ENCODE assay signal across 8 mouse cellular contexts in genomic region chr10:122983579-122984530, GRCm38 (mm10).
DNase-seq lines count a peak whose midpoint lies in the region; ATAC-seq and TF ChIP-seq lines count a peak whose summit lies in the region.

No protein-coding gene starts in this region.

- H3K27me3 ChIP-seq in cerebellum, adult 2 months (ENCODE audit: control insufficient read depth, insufficient read depth, low read length): no peaks in the 10 kb centered on the region
- no peaks in the 10 kb centered on the region for H3K27me3 ChIP-seq in forebrain, embryonic 11.5 days (ENCODE audit: control insufficient read depth, insufficient read depth, low read length)
- H3K27me3 ChIP-seq in limb, embryonic 15.5 days: no peaks in the 10 kb centered on the region

- peak overlapping the region; percentile 100 for H3K9ac ChIP-seq in forebrain, embryonic 11.5 days (ENCODE audit: low read length)
- H3K9ac ChIP-seq in limb, embryonic 15.5 days: peak overlapping the region; percentile 99

- H3K36me3 ChIP-seq in forebrain, embryonic 11.5 days (ENCODE audit: control insufficient read depth, insufficient read depth, low read length): peaks cover 4% of the 10 kb centered on the region; the same call in 1 of the 2 replicates
- H3K36me3 ChIP-seq in limb, embryonic 15.5 days: peaks cover 28% of the 10 kb centered on the region

- no peak for TF ChIP-seq POLR2A in cerebellum, adult 2 months (IDR thresholded peaks at IDR 0.05; ENCODE audit: borderline replicate concordance, insufficient read depth, low read length)

- H3K4me3 ChIP-seq in cerebellum, adult 2 months (replicated peaks; ENCODE audit: insufficient read depth, low read depth, low read length): peak overlapping the region; percentile 79
- peak overlapping the region; percentile 89 for H3K4me3 ChIP-seq in forebrain, embryonic 11.5 days (ENCODE audit: low read depth, low read length)
- peak overlapping the region; percentile 89 for H3K4me3 ChIP-seq in limb, embryonic 15.5 days

- no peaks in the 10 kb centered on the region for H3K9me3 ChIP-seq in forebrain, embryonic 11.5 days (ENCODE audit: control insufficient read depth, low read length)
- no peaks in the 10 kb centered on the region for H3K9me3 ChIP-seq in limb, embryonic 15.5 days

- no peak for TF ChIP-seq CTCF in cerebellum, adult 2 months (IDR thresholded peaks at IDR 0.05; ENCODE audit: borderline replicate concordance, insufficient read depth, low read depth, low read length)

- no peak for ATAC-seq in forebrain, embryonic 11.5 days (replicated peaks; ENCODE audit: low FRiP score)
- no peak for ATAC-seq in limb, embryonic 15.5 days (ENCODE audit: insufficient number of reproducible peaks, low FRiP score, low TSS enrichment, low read depth)

- no peak overlapping the region for H3K27ac ChIP-seq in cerebellum, adult 2 months (ENCODE audit: insufficient read depth, low read length)
- H3K27ac ChIP-seq in forebrain, embryonic 11.5 days (ENCODE audit: low read depth, low read length): peak overlapping the region; percentile 34; the same call in 1 of the 2 replicates
- H3K27ac ChIP-seq in limb, embryonic 15.5 days: peak overlapping the region; percentile 100

- DNase-seq in cerebellum, adult 2 months: no peak
- DNase-seq in cerebellum, postnatal 36 days: no peak
- DNase-seq in 3T3-L1 (ENCODE audit: low read depth, low spot score): peak; percentile 56
- DNase-seq in forebrain, embryonic 11.5 days (ENCODE audit: low spot score): peak; percentile 36
- no peak for DNase-seq in thymus, adult 18-20 months
- no peak for DNase-seq in T-cell, adult 2 months (ENCODE audit: low spot score)
- no peak for DNase-seq in cerebellum, adult 8-10 months

- H3K4me2 ChIP-seq in forebrain, embryonic 11.5 days (ENCODE audit: low read depth, low read length, severe bottlenecking): peak overlapping the region; percentile 83
- H3K4me2 ChIP-seq in limb, embryonic 15.5 days: peak overlapping the region; percentile 48

- peaks cover 4% of the 10 kb centered on the region; the same call in 1 of the 2 replicates for H3K4me1 ChIP-seq in cerebellum, adult 2 months (ENCODE audit: control insufficient read depth, insufficient read depth, low read length)
- H3K4me1 ChIP-seq in forebrain, embryonic 11.5 days (replicated peaks; ENCODE audit: control insufficient read depth, insufficient read depth, low read length): no peaks in the 10 kb centered on the region
- peaks cover 17% of the 10 kb centered on the region for H3K4me1 ChIP-seq in limb, embryonic 15.5 days

- WGBS in cerebellum, adult 2 months: 14% methylated on average over 10 of the region's 10 CpGs
- WGBS in forebrain, embryonic 11.5 days: 52% methylated on average over 10 of the region's 10 CpGs
- WGBS in limb, embryonic 15.5 days: 19% methylated on average over 10 of the region's 10 CpGs

Comparison
In these comparisons a context has a peak if more than half of its experiments do, and no peak if none do; other contexts are left out.
1. DNase-seq: peak in 3T3-L1 (single experiment) and forebrain, embryonic 11.5 days (single experiment); none in cerebellum, adult 2 months (0 of 2), cerebellum, postnatal 36 days (0 of 2), thymus, adult 18-20 months (0 of 2), T-cell, adult 2 months (single experiment) and cerebellum, adult 8-10 months (single experiment).
2. Peak in every context shown above with its lines, with median percentiles within 50 percentile points of each other: H3K4me3 ChIP-seq.